Mouse (Mus musculus): ENCODE data around the gene Aprt.
A peak's percentile ranks its signal among the peaks of the same experiment; 100 is the strongest.

DNA sequence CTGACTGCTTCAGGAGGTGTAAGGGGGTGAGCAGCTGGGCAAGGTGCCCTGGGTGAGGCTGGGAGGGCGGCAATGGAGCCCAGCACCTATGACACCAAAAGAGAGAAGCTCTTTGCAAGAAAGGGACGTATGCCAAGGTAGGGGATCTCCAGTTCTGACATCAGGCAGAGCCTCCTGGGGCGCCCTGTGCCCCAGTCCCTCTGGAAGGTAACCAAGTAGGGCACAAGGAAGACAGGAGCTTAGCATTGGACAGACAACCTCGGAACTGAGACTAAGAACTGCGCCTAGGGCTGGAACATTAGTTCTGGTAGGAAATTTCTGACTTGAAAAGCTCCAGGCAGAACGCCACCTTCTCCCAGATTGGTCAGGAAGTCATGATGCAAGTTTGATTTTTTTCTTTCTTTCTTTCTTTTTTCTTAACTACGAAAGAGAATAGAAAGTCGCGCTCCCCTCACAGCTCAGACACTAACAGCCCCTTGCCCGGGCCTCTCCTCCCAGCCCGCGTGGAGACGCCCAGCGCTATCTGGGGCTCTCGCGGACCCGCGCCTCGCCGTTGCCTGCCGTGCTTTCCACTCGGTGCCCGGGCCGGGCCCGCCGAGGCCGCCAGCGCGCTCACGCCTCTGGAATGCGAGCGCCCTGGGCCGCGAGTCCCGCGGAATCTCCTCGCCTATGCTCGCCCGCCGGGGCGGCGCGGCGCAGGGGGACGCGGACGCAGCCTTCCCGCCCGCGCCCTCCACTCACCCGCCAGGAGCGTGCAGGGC is 26.3 kb downstream of the Aprt start:
- no peak for TF ChIP-seq ZC3H11A (IDR thresholded peaks at IDR 0.05; ENCODE audit: borderline replicate concordance, low read depth, low read length)
- 0 out of 2 replicates have a peak, but pooled peaks have one; percentile 7 for TF ChIP-seq HCFC1 (IDR thresholded peaks at IDR 0.05; ENCODE audit: borderline replicate concordance, insufficient read depth, low read length)
- TF ChIP-seq ZNF384 (IDR thresholded peaks at IDR 0.05; ENCODE audit: low read depth, low read length): no peak

All from ES-E14 (cell line).